Mouse (Mus musculus) right cerebral cortex, postnatal 10 days (tissue): ENCODE measurements around the gene Olfr520.
"Not testable (repeated sequence)": the region's sequence is repeated elsewhere in the genome, so short reads cannot be mapped to it uniquely, and the experiment has no call there.

Source experiments
- DNase-seq, 2 experiments: peaks; one replicate each; pipeline ENCODE4 v3.0.0; 2021; ENCODE audit warnings: low spot score in 2 of 2

Olfr520 gene

GRCm38 (mm10) chr7:99711166-99711565 lies 18.9 kb upstream of the Olfr520 start, which contains the start of gene Slco2b1:
Gene Slco2b1, minus strand, starts transcription at chr7:99711340.
- no peak for DNase-seq

GRCm38 (mm10) chr7:99712431-99712830 lies 17.6 kb upstream of the Olfr520 start:
- no peak for DNase-seq

GRCm38 (mm10) chr7:99716536-99716935 lies 13.5 kb upstream of the Olfr520 start:
- no peak for DNase-seq

GRCm38 (mm10) chr7:99734612-99735011 lies 4.5 kb downstream of the Olfr520 start:
- DNase-seq = no peak

- DNase-seq = not testable (repeated sequence)
These were observed 5.4 kb downstream of the Olfr520 start for GRCm38 (mm10) chr7:99735491-99735890.

GRCm38 (mm10) chr7:99739276-99739675 lies 9.2 kb downstream of the Olfr520 start:
- peak; percentile 30 to 45 for DNase-seq

GRCm38 (mm10) chr7:99763207-99763606 lies 33.1 kb downstream of the Olfr520 start, which contains the start of gene Olfr521:
Gene Olfr521, plus strand, starts transcription at chr7:99763507.
- DNase-seq = no peak

GRCm38 (mm10) chr7:99781385-99781784 lies 51.3 kb downstream of the Olfr520 start:
- DNase-seq = no peak

GRCm38 (mm10) chr7:99781916-99782315 lies 51.8 kb downstream of the Olfr520 start:
- no peak for DNase-seq

- DNase-seq = peak in 1 of 2 experiments; percentile 72
These were observed 53.3 kb downstream of the Olfr520 start for GRCm38 (mm10) chr7:99783421-99783820.

GRCm38 (mm10) chr7:99785553-99785952 lies 55.5 kb downstream of the Olfr520 start:
- DNase-seq = no peak
